Mouse (Mus musculus): Measurements from ENCODE around the gene Surf4.

Surf4 gene

DNA sequence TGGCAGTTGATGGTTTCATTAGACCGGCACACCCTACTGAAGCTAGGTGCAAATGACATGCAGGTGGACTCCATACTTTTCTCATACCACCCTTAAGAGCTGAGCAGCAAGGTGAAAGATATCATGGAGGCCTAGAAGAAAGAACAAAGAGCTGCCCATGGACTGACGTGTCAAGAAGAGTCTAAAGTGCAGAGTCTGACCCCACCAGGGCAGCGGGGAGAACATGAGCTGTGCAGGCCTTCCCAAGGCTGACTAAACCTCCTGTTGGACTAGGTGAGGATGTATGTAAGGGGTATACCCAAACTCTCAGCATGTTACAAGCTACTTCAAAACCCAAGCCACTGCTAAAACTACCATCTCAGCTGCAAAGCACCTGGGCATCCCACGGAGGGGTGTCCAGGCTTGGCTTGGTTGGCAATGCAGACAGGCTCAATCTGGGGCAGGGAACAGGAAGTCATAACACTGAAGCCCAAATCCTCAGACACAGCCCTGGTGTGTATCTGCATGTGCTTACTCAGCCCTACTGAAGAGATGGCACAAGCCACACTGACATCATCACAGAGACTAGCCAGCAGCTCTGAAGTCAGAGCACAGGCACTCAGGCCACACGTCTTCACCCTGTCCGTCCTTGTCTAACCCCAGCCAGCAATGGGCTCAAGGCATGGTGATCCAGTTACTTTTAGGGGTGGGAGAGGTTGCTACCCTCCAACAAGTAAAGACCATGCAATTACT, 5.8 kb downstream of the Surf4 start:
- no peak for DNase-seq

DNA sequence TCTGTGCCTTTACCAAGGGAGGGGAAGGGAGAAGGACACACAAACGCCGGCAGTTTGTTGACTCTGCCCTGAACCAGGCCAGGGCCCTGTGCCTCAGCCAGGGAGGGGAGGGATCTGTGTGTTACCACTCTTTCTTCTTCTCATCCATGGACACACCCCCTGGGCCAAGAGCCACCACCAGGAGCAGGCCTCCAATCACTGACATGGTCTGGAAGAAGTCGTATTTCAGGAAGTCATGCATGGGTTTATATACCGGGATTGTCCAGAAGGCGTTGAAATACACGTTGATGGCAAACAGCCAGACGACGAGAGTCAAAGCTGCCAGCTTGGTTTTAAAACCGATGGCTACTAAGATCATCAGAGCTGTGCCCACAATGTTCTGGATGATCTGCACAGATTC, 11.9 kb downstream of the Surf4 start:
- no peak for DNase-seq

DNA sequence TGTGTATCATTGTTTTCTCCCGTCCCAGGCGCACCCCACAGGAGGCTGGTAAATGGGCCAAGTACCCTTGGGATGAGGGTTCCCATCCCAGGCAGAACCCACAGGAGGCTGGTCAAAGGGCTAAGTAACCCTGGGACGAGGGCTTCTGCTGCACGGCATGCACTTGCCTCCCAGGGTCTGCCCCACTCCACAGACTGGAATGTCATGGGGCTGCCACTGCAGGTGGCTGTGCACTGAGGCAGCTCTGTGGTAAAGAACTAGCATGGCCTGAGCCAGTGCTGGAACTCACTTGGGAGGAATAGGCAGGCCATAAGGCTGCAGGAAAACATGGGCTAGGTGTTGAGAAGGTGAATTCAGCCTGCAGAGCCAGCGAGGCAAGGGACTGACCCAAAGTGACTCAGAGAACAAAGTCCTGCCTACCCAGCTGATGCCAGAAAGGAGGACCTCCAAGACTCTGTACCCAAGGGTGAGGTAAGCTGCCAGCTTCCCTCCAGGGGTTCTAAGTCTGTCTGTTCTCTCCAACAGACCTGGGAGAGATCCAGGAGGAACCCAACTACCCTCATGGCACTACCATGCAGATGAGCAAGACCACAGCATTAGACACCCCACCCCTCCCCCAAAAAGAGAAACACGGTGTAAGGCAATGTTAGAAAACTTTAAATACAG, 13.4 kb downstream of the Surf4 start:
- no peak for DNase-seq

DNA sequence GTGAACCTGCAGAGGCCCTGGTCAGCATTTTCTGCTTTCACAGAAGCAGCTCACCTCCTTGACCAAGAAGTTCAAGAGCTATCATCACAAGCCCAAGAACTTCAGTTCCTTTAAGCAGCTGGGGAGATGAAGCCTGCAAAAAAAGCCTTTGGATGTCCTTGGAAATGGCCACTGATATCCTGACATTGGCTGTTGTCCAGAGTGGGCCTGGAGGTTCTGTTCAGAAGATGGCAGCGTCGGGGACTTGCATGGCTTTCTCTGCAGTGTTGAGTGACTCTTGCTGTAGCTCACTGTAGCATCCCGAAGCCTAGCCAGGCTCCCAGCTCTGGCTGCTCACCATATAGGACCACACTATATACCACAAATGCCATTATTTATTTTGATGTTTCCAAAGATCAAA, 14.0 kb downstream of the Surf4 start:
- DNase-seq, result no peak

DNA sequence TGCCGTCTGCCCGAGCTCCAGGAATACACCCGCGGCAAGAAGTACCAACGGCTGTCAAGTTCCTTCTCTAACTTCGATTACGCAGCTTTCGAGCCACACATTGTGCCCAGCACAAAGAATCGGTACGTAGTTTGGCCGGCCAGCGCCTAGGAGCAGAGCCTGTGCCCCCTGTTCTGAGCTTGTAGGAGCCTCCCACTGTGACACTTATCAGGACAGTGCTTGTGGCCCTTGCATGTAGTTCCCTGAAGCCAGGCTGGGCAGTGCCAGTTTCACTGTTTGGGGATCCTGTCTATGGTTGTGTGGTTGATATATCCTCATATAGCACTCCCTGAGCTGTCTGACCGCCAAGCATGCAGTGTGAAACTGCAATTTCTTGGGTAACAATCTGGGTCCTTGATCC, 17.0 kb downstream of the Surf4 start:
- DNase-seq, result no peak

DNA sequence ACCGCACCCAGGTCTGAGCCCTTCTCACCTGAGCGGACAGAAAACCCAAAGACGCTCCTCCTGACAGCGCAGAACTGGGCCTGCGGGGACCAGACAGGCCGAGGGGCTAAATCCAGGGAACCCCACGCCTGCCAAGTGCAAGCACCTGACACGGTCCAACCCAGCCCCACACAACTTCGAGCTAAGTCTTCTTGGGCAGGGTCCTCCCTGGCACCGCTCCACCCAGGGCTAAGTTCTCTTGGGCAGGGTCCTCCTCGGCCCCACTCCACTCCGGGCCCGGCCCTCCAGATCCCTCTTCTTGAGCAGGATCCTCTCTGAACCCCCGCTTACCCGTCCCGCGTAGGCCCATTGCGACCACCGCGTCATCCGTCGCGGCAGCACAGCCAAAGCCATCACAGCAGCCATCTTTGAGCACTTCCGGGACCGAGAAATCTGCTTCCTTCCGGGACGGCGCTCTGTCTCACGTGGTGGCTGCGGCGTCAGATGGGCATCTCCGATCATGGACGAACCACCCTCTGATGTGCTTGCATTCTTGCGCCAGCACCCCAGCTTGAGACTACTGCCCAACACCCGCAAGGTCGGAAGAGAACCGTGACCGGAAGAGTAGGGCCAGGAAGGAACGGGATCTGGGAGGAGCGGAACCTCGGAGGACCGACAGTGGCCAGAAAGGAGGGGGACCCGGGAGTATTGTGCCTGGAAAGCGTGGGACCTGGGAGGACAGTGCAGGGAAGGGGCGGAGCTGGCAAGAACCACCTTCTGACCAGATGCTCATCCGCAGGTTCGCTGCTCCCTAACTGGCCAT, 17.6 kb downstream of the Surf4 start, which contains the start of the genes Surf2 and Surf1:
Gene Surf2 (plus strand): TSS at position 441 of the 802 bp plus-strand sequence.
Gene Surf1 (minus strand): TSS at position 604 of the 802 bp plus-strand sequence.
- DNase-seq, result peak; percentile 90

DNA sequence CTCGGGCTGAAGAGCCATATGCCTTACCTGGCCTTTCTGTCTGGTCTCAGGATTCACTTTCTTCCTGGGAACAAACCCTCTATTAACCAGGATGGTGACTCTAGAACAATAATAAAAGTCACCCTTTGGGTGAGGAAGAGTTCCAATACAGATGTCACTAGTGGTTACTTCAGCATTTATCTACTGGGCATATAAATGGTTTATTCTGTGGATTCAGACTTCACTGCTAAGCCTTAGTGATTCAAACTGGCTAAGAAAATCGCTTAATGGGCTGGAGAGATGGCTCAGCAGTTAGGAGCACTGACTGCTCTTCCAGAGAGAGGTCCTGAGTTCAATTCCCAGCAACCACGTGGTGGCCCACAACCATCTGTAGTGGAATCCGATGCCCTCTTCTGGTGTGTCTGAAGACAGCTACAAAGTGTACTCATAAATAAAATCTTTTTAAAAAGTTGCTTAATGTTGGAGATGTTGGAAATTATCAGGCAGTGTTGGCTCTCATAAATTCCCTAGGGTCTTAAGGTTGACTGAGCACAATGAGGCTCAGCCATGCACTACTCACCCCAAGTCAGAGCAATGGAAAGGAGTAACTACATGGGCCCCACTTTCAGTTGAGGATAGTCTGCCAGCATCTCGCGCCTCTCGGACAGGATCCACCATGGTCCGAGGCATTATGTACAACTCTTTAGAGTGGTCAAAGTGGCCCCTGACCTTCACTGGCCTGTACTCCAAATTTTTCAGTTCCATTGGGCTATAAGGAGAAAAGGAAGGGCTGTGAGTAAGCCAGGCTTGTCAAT, 19.4 kb downstream of the Surf4 start:
- no peak for DNase-seq

DNA sequence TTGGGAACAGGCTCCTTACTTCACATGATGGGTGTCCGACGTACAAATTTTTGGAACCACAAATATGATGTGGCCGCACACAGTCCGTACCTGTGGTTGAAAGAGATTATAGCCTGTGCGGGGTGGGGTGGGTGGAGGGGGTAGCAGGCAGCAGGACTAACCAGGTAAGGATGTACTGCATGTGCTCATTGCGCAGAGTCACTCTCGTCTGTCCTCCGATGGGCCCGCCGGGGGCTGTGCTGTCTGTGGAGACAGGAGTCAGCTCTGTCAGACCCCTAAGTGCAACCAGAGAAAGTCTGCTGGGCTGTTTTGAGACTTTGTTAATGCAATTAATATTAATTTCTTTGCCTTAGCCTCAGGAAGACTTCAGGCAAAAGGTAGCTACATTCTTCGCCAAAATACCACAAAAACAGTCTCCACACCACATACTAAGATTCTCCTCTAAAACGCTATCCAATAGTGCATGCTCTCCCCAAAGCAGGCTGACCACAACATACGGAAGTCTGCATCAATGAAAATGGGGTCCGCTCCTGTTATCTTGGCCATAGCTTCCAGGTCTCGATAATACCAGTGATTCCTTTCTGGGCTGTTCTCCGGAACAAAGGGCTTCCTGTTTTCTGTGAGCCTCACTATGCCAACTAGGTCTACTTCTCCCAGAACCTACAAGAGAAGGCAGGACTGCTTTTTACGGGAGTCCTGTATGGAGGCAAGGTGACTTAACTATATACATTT, 20.1 kb downstream of the Surf4 start:
- DNase-seq, result no peak

DNA sequence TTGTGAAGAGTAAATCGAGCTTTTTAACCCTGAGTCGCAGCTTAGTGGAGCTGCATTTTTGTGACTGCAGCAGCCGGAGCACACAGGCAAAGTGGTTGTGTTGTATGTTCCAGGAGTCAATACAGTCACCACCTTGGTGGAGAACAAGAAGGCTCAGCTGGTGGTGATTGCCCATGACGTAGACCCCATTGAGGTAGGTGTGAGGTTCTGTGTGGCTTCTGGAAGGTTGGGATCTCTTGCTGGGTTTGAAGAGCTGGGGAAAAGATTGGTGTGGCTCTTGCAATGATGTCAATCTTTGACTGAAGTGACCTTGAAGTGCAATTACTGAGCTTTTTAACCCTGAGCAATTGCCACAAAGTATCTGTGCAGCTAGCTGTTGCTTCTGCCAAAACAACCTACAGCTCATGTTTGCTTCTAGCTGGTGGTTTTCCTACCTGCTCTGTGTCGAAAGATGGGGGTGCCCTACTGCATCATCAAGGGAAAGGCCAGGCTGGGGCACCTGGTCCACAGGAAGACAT, 21.4 kb downstream of the Surf4 start:
- DNase-seq, result no peak

DNA sequence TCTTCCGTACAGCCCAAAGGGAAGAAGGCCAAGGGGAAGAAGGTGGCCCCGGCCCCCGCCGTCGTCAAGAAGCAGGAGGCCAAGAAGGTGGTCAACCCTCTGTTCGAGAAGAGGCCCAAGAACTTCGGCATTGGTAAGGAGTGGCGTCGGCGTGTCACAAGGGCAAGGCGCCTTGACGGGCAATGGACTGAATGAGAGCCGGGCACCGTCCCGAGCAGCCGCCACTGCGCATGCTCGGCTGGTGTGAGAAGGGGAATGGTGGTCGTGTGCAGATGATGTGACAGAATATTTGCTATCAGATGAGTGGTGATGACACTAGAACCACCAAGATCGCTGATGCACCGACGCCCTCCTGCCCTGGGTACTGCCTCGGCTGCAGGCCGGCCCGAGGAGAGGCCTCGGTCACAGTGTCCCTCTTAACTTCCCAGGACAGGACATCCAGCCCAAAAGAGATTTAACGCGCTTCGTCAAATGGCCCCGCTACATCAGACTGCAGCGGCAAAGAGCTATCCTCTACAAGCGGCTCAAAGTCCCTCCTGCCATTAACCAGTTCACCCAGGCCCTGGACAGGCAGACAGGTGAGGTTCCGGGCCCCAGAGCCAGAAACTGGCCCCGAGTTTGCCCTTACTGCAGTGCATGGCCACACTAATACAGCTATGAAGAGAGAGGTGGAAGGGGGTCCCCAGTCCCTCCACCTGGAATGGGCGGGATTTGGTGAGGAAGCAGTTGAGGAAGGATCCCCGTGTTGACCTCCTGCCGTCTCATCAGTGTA, 22.5 kb downstream of the Surf4 start:
- DNase-seq, result peak; percentile 59

DNA sequence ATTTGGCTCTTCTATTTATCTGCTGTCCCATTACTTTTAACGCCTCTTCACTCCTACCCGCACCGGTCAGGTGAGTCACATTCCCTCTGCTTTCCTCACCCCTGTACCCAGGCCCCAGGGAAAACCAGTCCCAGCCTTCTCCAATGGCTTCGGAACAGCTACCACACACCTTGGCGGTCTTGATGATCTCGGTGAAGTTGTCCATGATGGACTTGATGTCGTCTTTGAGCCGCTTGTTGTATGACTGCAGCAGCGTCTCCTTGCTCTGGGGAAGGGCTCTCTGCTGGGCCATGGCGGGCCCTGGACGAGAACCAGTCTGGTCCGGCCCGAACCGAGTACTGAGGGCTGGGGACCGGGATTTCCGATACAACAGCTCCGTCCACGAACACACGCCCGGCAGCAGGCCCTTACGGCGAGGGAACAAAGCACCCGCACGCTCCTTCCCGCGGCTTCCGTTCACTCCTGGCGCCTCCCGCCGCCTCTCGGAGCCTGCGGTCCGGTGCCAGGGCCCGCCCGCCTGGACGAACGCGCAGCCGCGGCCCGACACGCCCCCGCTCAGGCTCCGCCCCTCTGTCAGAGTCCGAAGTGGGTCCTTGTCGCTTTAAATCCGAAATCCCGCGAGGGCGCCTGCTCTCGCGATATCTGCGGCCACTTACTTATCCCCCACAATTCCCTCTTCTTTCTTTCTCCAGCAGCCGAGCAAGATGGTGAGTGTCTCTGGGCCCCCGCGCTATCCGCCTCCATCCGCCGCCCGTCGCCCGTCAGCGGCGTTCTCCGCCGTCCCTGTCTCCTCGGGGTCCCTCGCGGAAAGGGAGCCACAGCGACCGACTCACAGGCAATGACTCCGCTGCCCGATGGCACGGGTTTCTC, 23.4 kb downstream of the Surf4 start, which contains the start of the genes Med22 and Rpl7a:
Gene Med22 (minus strand): TSS at position 554 of the 870 bp plus-strand sequence.
Gene Rpl7a (plus strand): TSS at position 641 of the 870 bp plus-strand sequence.
- peak; percentile 99 for DNase-seq

DNA sequence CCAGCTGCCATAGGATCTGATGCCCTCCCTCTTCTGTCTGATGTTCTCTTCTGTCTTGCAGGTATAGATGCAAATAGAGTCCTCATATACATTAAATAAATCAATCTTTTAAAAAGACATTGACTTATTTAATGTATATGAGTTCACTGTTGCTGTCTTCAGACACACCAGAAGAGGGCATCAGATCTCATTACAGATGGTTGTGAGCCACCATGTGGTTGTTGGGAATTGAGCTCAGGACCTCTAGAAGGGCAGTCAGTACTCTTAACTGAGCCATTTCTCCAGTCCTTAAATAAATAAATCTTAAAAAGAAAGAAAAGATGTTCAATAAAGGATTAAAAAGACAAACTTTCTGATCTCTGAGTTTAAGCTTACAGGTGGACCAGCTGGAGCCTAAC, 24.3 kb downstream of the Surf4 start:
- DNase-seq, result no peak

DNA sequence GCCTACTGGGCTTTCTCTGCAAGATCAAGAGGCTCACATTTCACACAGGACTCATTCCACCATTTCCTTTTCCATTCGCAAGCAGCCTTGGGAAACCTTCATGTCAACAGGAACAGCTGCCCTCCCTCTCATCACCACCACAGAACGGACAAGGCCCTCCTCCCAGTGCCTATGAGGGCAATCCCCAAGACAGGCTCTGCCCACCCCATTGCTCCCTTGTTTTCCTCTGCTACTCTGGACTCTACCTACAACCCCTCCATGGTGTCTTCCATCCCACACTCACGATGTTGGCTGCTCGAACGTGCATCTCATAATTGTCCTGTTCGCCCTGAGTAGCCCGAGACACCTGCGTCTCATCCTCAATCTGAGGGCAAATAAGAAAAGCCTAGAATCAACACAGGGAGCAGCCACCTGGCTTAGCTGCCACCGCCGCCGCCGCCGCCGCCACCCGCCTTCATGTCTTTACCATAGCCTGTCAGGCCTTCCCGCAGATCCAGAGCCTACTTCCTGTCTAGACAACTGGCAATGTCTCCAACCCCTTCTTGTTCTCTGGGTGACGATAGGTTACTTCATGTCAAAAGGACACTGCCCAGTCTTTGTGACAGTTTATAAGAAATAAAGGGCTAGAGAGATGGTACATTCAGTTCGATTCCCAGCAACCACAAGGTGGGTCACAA, 24.9 kb downstream of the Surf4 start:
- DNase-seq, result no peak

DNA sequence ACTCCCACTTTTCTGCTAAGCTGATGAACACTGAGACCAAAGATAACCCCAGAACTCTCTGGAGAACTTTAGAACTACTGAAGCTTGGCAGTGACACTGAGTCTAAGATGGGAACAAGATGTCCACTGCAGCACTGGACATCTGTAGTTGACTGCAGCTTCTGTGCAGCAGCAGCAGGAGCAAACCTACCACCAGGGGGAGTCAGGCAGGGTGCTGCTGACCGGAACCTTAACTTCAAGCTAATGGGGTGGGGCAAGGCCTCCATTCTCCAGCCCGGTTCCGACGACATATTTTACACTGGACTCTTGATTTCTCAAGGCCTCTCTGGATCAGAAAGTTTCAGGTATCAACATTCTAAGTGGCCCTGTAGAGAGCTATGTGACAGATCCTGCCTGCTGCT, 26.6 kb downstream of the Surf4 start:
- DNase-seq, result no peak

DNA sequence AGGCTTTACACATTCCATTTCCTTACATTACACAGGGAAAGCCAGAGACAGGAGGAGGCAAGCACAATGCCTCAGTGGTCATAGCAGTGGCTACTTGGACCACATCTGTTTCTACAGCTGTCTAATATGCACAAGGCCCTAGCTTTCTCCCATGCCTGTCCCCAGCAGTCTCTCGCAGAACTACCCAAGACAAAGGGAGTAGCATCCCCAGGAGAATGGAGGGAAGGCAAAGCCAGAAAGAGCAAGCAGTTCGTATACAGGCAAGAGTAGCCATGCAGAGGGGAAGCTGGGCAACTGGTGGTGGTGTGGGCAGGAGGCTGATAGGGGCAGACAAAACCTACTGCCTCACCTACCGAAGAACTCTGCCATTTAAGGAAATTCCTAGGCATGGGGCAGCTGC, 27.3 kb downstream of the Surf4 start:
- no peak for DNase-seq

DNA sequence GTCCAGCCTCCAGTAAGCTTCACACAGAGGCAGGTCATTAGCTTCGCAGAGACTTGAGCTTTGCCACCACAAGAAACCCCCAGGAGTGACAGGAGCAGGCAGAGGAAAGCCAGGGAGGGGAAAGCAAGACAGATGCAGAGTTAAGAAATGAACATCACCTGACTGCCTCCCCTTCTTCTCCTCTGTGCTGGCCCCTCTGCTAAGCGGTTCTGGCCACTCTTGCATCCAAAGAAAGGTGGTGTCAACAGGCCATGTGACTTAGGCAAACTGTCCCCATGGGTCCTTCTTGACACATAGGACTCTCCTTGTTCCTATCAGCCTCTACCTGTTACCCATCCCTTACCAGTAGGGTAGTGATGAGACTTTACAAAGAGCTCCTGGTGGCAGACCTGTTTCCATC, 27.8 kb downstream of the Surf4 start:
- no peak for DNase-seq

DNA sequence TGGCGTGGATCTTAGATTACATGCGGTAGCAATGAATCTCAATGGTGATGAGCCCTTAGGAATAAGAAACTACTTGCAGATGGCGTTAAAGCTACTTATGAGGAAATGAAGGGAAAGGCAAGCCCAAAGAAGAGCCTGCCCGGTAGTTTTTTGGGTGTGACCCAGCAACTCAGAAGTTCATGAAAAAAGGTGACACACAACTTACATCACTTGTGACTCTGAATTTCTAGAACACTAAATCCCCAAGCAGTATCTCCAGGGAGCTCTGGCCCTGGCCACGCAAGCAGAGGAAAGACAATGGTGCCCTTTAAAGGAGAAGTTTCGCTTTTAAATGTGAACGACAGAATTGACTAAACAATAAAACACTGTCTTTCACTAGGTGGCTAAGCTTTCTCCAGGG, 30.4 kb downstream of the Surf4 start:
- no peak for DNase-seq

DNA sequence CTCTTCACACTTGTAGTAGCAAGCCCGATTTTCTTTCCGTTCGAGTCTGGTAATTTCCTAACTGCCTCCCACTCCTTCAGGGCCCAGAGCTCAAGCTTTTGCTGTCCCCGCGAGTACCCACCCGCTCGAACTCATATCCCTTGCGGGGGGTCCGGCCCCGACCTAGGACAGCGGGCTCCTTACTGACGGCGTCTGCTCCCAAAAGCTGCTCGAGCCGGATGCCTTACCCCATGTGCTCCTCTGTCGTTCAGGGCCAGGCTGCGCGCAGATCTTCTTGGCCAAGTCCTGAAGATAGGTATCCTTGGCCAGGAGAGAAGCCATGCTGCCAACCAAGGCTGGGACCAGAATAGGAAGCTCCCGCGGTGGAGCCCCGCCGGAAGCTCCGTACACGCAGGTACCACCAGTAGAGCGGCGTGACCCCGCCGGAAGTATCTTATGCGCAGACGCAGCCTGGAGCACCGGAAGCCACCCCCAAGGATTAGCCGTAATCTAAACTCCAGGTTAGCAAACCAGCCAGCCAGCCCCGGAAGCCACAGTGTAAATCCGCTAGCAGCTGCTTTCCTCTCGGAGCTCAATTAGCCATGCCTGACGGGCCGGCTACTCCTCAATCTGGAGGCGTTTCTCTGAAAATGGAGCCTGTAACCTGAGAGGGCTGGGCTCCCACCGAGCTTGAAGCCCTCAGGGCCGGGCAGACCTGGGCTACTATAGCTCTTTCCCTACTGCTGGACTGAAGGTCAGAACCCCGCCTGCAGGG, 31.1 kb downstream of the Surf4 start, which contains the start of gene Surf6:
Gene Surf6 (minus strand): TSS at position 413 of the 754 bp plus-strand sequence.
- peak; percentile 98 for DNase-seq

All from right cerebral cortex, adult 18-20 months (tissue).